Mouse (Mus musculus) lung, embryonic 16.5 days (tissue): ENCODE data around the gene Arih1. TPM values are rescaled to one million over a fixed set of nuclear protein-coding genes. Genes with fewer than 3 reads are reported as not detected.
A peak's percentile ranks its signal among the peaks of the same experiment; 100 is the strongest.
"Not testable (repeated sequence)": the region's sequence is repeated elsewhere in the genome, so short reads cannot be mapped to it uniquely, and the experiment has no call there.

ENCODE experiments used
- ATAC-seq: fragments of 200-750 bp; cut with Nextera tagmentation; 2 replicates; pipeline ENCODE4 v1.8.0; 2017; ENCODE audit warnings: low read depth, mild to moderate bottlenecking, moderate library complexity
- H3K27ac ChIP-seq: fragments of 300-500 bp; sonication (generic); 2 replicates; pipeline ENCODE4 v1.5.1; 2014; ENCODE audit warnings: mild to moderate bottlenecking, control low read depth, low read length
- H3K27me3 ChIP-seq: fragments of 300-500 bp; sonication (generic); 2 replicates; pipeline ENCODE4 v1.6.1; 2014; ENCODE audit warnings: low read depth, low read length, mixed read lengths; ENCODE audit not compliant: control insufficient read depth, insufficient read depth
- H3K36me3 ChIP-seq: fragments of 300-500 bp; sonication (generic); 2 replicates; pipeline ENCODE4 v1.6.1; 2014; ENCODE audit warnings: low read length; ENCODE audit not compliant: control insufficient read depth, insufficient read depth
- H3K4me1 ChIP-seq: fragments of 300-500 bp; sonication (generic); replicated peaks from 2 replicates; pipeline ENCODE4 v1.6.1; 2014; ENCODE audit warnings: low read length, mixed read lengths; ENCODE audit not compliant: control insufficient read depth, insufficient read depth
- H3K4me2 ChIP-seq: fragments of 300-500 bp; sonication (generic); 2 replicates; pipeline ENCODE4 v1.6.1; 2014; ENCODE audit warnings: low read depth, low read length, control low read depth
- H3K4me3 ChIP-seq: fragments of 300-500 bp; sonication (generic); 2 replicates; pipeline ENCODE4 v1.5.1; 2014; ENCODE audit warnings: mild to moderate bottlenecking, low read length, control low read depth
- H3K9ac ChIP-seq: fragments of 300-500 bp; sonication (generic); 2 replicates; pipeline ENCODE4 v1.6.1; 2014; ENCODE audit warnings: low read length, control low read depth
- H3K9me3 ChIP-seq: fragments of 300-500 bp; sonication (generic); 2 replicates; pipeline ENCODE4 v1.6.1; 2016; ENCODE audit warnings: low read length; ENCODE audit not compliant: control insufficient read depth
- WGBS: fragments of 180-500 bp; shearing (Covaris S2); extraction: QIAGEN DNeasy Blood & Tissue Kit; methylation state at CpG from one replicate; pipeline ENCODE4 v1.1.7; 2014; 5-methylcytosine and 5-hydroxymethylcytosine counted together
- polyA plus RNA-seq: library from polyadenylated mRNA; unstranded; fragments of >200 nt; fragmentation: Nextera tagmentation; extraction: Ambion mirVana; gene quantifications from 2 replicates; pipeline ENCODE4 v1.2.1, GENCODE M21; 2015

The Arih1 gene
- polyA plus RNA-seq, 1 experiment from 2014 or later = 12.4 TPM

GRCm38 (mm10) chr9:59358041-59358440, 128.4 kb downstream of the Arih1 start:
- ATAC-seq, H3K4me1 ChIP-seq, H3K36me3 ChIP-seq, H3K4me3 ChIP-seq, H3K27ac ChIP-seq, H3K27me3 ChIP-seq, H3K9me3 ChIP-seq, H3K4me2 ChIP-seq, H3K9ac ChIP-seq: not testable (repeated sequence)
- 51% methylated on average over 1 of the region's 1 CpGs for WGBS

GRCm38 (mm10) chr9:59353253-59353639, 133.2 kb downstream of the Arih1 start, which contains the start of gene Bbs4:
Bbs4 (minus strand) TSS chr9:59353508.
- Histone ChIP-seq H3K4me2 (peak within 1 kb of the TSS; percentile 77), H3K27me3 (no peaks in the 10 kb centered on the region), H3K27ac (peak within 1 kb of the TSS; percentile 76), H3K4me3 (peak within 1 kb of the TSS; percentile 74), H3K9ac (peak within 1 kb of the TSS; percentile 88), H3K4me1 (peaks cover 3% of the 10 kb centered on the region; the same call in 1 of the 2 replicates), H3K36me3 (no peaks in the 10 kb centered on the region), H3K9me3 (no peaks in the 10 kb centered on the region)
- peak; percentile 99 for ATAC-seq
- 1% methylated on average over 28 of the region's 32 CpGs for WGBS

GRCm38 (mm10) chr9:59352586-59353252, 133.7 kb downstream of the Arih1 start:
- peaks cover 3% of the 10 kb centered on the region; the same call in 1 of the 2 replicates for H3K4me1 ChIP-seq
- WGBS = 6% methylated on average over 15 of the region's 15 CpGs
- H3K4me2 ChIP-seq = peak overlapping the region; percentile 77
- H3K27me3 ChIP-seq = no peaks in the 10 kb centered on the region
- peak overlapping the region; percentile 74 for H3K4me3 ChIP-seq
- H3K36me3 ChIP-seq = no peaks in the 10 kb centered on the region
- no peaks in the 10 kb centered on the region for H3K9me3 ChIP-seq
- H3K27ac ChIP-seq = peak overlapping the region; percentile 76
- peak overlapping the region; percentile 88 for H3K9ac ChIP-seq
- ATAC-seq = peak; percentile 19; the same call in 1 of the 2 replicates

GRCm38 (mm10) chr9:59346176-59346575, 140.2 kb downstream of the Arih1 start:
- H3K4me1 ChIP-seq = no peaks in the 10 kb centered on the region
- H3K27me3 ChIP-seq = no peaks in the 10 kb centered on the region
- ATAC-seq = no peak
- no peak overlapping the region for H3K27ac ChIP-seq
- peaks cover 2% of the 10 kb centered on the region; the same call in 1 of the 2 replicates for H3K36me3 ChIP-seq
- 60% methylated on average over 2 of the region's 2 CpGs for WGBS
- no peak overlapping the region for H3K9ac ChIP-seq
- H3K9me3 ChIP-seq = no peaks in the 10 kb centered on the region
- H3K4me3 ChIP-seq = no peak overlapping the region
- H3K4me2 ChIP-seq = no peak overlapping the region

- 84% methylated on average over 9 of the region's 9 CpGs for WGBS
- no peak for ATAC-seq
- H3K4me1 ChIP-seq = no peaks in the 10 kb centered on the region
- no peaks in the 10 kb centered on the region for H3K27me3 ChIP-seq
- H3K36me3 ChIP-seq = peaks cover 2% of the 10 kb centered on the region; the same call in 1 of the 2 replicates
- no peak overlapping the region for H3K4me3 ChIP-seq
- no peak overlapping the region for H3K4me2 ChIP-seq
- H3K9me3 ChIP-seq = no peaks in the 10 kb centered on the region
- no peak overlapping the region for H3K9ac ChIP-seq
- H3K27ac ChIP-seq = no peak overlapping the region
These were observed 146.4 kb downstream of the Arih1 start for GRCm38 (mm10) chr9:59340002-59340401.

- Histone ChIP-seq H3K27ac (no peak overlapping the region), H3K4me3 (no peak overlapping the region), H3K9me3 (no peaks in the 10 kb centered on the region), H3K9ac (no peak overlapping the region), H3K4me2 (no peak overlapping the region), H3K4me1 (no peaks in the 10 kb centered on the region), H3K27me3 (no peaks in the 10 kb centered on the region), H3K36me3 (peaks cover 2% of the 10 kb centered on the region; the same call in 1 of the 2 replicates)
- ATAC-seq = peak; percentile 85
- 51% methylated on average over 5 of the region's 5 CpGs for WGBS
These were observed 147.3 kb downstream of the Arih1 start for GRCm38 (mm10) chr9:59339107-59339506.

GRCm38 (mm10) chr9:59338411-59338810, 148.0 kb downstream of the Arih1 start:
- Histone ChIP-seq H3K4me1 (no peaks in the 10 kb centered on the region), H3K9me3 (no peaks in the 10 kb centered on the region), H3K4me3 (no peak overlapping the region), H3K27me3 (no peaks in the 10 kb centered on the region), H3K4me2 (no peak overlapping the region), H3K27ac (peak overlapping the region; percentile 17; the same call in 1 of the 2 replicates), H3K9ac (no peak overlapping the region), H3K36me3 (peaks cover 2% of the 10 kb centered on the region; the same call in 1 of the 2 replicates)
- 72% methylated on average over 5 of the region's 5 CpGs for WGBS
- no peak for ATAC-seq

Other genes with a start within 250 kb of the Arih1 start
- gene Adpgk, start 195.1 kb downstream of the Arih1 start, polyA plus RNA-seq = 34.5 and 38.3 TPM in 2 replicates
- 14.8 and 15.7 TPM in 2 replicates for gene Bbs4, start 133.1 kb downstream of the Arih1 start, polyA plus RNA-seq
- gene Hexa, start 52.9 kb upstream of the Arih1 start, polyA plus RNA-seq = 69.3 and 72.7 TPM in 2 replicates
- gene Tmem202, start 53.2 kb upstream of the Arih1 start, polyA plus RNA-seq = not detected in 2 replicates
- gene Celf6, start 91.3 kb upstream of the Arih1 start, polyA plus RNA-seq = 0.43 and 0.55 TPM in 2 replicates
- 22.6 and 23.7 TPM in 2 replicates for gene Parp6, start 130.7 kb upstream of the Arih1 start, polyA plus RNA-seq
- 1,125 and 1,193 TPM in 2 replicates for gene Pkm, start 169.8 kb upstream of the Arih1 start, polyA plus RNA-seq
- gene Gramd2, start 193.5 kb upstream of the Arih1 start, polyA plus RNA-seq = 11.0 and 13.2 TPM in 2 replicates